Mouse (Mus musculus) embryonic facial prominence, embryonic 12.5 days (tissue): ENCODE results near the gene Terf2. TPM values are rescaled to one million over a fixed set of nuclear protein-coding genes. Genes with fewer than 3 reads are reported as not detected.

Source experiments
- ATAC-seq: fragments of 200-750 bp; cut with Nextera tagmentation; 2 replicates; pipeline ENCODE4 v1.8.0; 2017; ENCODE audit not compliant: insufficient number of reproducible peaks, insufficient read depth, low FRiP score, low TSS enrichment
- H3K27ac ChIP-seq: fragments of 300-500 bp; sonication (generic); 2 replicates; pipeline ENCODE4 v1.5.1; 2016; ENCODE audit warnings: mild to moderate bottlenecking
- H3K27me3 ChIP-seq: fragments of 300-500 bp; sonication (generic); 2 replicates; pipeline ENCODE4 v1.6.1; 2016; ENCODE audit warnings: mild to moderate bottlenecking, moderate library complexity
- H3K36me3 ChIP-seq: fragments of 300-500 bp; sonication (generic); 2 replicates; pipeline ENCODE4 v1.6.1; 2016; ENCODE audit warnings: mild to moderate bottlenecking
- H3K4me1 ChIP-seq: fragments of 300-500 bp; sonication (generic); 2 replicates; pipeline ENCODE4 v1.6.1; 2016
- H3K4me2 ChIP-seq: fragments of 300-500 bp; sonication (generic); replicated peaks from 2 replicates; pipeline ENCODE4 v1.6.1; 2016; ENCODE audit warnings: mild to moderate bottlenecking, moderate library complexity
- H3K4me3 ChIP-seq: fragments of 300-500 bp; sonication (generic); 2 replicates; pipeline ENCODE4 v1.5.1; 2016; ENCODE audit warnings: mild to moderate bottlenecking
- H3K9ac ChIP-seq: fragments of 300-500 bp; sonication (generic); 2 replicates; pipeline ENCODE4 v1.6.1; 2016; ENCODE audit warnings: mild to moderate bottlenecking, moderate library complexity
- H3K9me3 ChIP-seq: fragments of 300-500 bp; sonication (generic); 2 replicates; pipeline ENCODE4 v1.6.1; 2016; ENCODE audit warnings: mild to moderate bottlenecking, moderate library complexity
- WGBS: fragments of 180-500 bp; shearing (Covaris S2); methylation state at CpG from one replicate; pipeline ENCODE4 v1.1.7; 2016; 5-methylcytosine and 5-hydroxymethylcytosine counted together
- polyA plus RNA-seq: library from polyadenylated mRNA; unstranded; fragments of >200 nt; fragmentation: Nextera tagmentation; extraction: Ambion mirVana; gene quantifications from 2 replicates; pipeline ENCODE4 v1.2.1, GENCODE M21; 2016

Terf2 gene
- polyA plus RNA-seq, 1 experiment from 2014 or later, result 22.4 TPM

DNA sequence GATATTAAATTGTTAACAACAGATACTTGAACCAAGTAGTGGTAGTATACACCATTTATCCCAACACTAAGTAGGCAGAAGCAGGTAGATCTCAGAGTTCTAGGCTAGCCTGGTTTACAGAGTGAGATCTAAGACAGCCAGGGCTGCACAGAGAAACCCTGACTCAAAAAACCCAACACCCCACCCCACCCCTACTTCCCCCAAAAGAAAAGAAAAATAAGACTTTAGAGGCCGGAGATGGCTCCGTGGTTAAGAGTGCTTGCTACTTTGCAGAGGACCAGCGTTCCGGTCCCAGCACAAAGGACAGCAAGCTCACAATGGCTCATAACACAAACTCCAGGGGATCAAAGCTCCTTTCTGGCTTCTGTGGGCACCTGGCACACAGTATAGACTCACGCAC is 10.3 kb downstream of the Terf2 start:
- Histone ChIP-seq H3K4me1 (no peaks in the 10 kb centered on the region), H3K9ac (no peak overlapping the region), H3K27me3 (no peaks in the 10 kb centered on the region), H3K4me3 (no peak overlapping the region), H3K4me2 (no peak overlapping the region), H3K36me3 (peaks cover 75% of the 10 kb centered on the region), H3K27ac (no peak overlapping the region), H3K9me3 (no peaks in the 10 kb centered on the region)
- ATAC-seq, result no peak
- 96% methylated on average over 5 of the region's 5 CpGs for WGBS

GRCm38 (mm10) chr8:107085358-107085757 is 11.0 kb downstream of the Terf2 start:
- H3K4me2 ChIP-seq, result no peak overlapping the region
- peaks cover 74% of the 10 kb centered on the region for H3K36me3 ChIP-seq
- no peak overlapping the region for H3K27ac ChIP-seq
- no peak overlapping the region for H3K4me3 ChIP-seq
- H3K9ac ChIP-seq, result no peak overlapping the region
- 97% methylated on average over 17 of the region's 17 CpGs for WGBS
- no peak for ATAC-seq
- H3K4me1 ChIP-seq, result no peaks in the 10 kb centered on the region
- no peaks in the 10 kb centered on the region for H3K27me3 ChIP-seq
- no peaks in the 10 kb centered on the region for H3K9me3 ChIP-seq

DNA sequence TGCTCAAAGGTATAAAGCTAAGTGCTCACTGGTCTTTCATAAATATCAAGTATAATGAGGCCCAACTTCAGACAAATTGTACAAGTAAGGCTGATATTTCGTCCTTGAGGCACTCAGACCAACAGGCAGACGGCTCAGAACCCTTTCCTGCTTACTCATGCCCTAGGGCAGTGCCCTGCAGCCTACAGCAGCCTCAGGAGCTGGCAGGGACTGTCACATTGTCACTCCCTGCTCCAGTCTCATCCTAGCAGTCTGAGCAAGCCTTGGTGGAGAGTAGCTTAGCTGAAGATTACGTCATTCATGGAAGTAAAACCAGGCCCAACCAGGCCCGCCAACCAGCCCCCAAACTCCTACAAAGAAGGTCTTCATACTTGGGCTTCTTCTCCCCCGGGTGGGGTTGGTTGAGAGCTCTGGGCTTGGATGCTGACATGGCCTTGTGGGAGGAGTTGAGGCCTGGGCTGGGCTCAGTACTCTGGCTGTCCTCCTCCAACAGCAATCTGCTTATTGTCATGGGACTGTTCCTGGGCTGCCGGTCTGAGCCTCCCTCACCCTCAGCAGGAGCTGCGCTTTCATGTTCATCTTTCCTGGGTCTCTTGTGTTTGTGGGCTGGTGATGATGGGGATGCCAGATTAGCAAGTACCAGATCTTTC is 20.0 kb downstream of the Terf2 start:
- peaks cover 80% of the 10 kb centered on the region for H3K36me3 ChIP-seq

DNA sequence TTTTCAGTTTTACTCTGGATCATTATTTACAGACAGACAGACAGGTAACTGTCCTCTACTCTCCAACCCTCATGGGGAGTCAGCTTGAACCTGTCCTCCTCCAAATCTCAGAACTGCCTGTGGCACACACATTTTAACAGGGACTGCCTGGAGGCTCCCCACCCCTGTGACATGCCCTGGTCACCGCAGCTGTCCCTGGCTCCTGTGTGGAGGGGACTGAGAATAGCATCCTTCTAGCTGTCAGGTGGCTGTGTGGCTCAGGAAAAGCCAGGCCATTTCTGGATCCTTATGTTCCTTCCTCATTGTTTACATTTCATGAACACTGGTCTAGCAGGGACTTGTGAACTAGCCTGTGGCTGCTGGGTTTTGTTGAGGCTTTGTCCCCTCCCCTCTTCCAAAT is 22.2 kb downstream of the Terf2 start:
- H3K9me3 ChIP-seq, result no peaks in the 10 kb centered on the region
- H3K4me2 ChIP-seq, result no peak overlapping the region
- H3K9ac ChIP-seq, result no peak overlapping the region
- no peaks in the 10 kb centered on the region for H3K27me3 ChIP-seq
- no peak for ATAC-seq
- peaks cover 73% of the 10 kb centered on the region for H3K36me3 ChIP-seq
- no peak overlapping the region for H3K4me3 ChIP-seq
- H3K4me1 ChIP-seq, result no peaks in the 10 kb centered on the region
- H3K27ac ChIP-seq, result no peak overlapping the region
- WGBS, result 82% methylated on average over 1 of the region's 1 CpGs

More for the DNA sequence above, 20.0 kb downstream of the Terf2 start:
- Histone ChIP-seq H3K4me3 (no peak overlapping the region), H3K27me3 (no peaks in the 10 kb centered on the region), H3K9me3 (no peaks in the 10 kb centered on the region), H3K4me1 (no peaks in the 10 kb centered on the region), H3K4me2 (no peak overlapping the region), H3K9ac (no peak overlapping the region), H3K27ac (no peak overlapping the region)
- ATAC-seq, result no peak
- 89% methylated on average over 7 of the region's 7 CpGs for WGBS

DNA sequence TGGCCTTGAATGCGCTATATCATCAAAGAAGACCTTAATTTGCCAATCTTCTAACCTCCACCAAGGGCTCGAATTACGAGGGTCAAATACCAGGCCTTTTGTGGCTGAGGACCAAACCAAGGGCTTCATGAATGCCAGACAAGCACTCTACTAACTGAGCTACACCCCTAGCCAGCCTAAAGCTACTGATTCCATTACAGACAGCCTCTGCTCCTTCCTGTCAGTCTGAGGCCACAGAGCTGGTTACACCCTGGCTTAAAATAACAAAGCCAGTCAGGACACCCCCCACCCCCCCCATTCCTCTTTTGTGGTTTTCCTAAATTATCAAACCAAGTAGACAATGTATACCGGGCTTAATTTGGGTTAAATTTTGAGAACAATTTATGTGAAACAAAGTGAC is 22.6 kb downstream of the Terf2 start:
- no peaks in the 10 kb centered on the region for H3K9me3 ChIP-seq
- H3K36me3 ChIP-seq, result peaks cover 73% of the 10 kb centered on the region
- no peak overlapping the region for H3K4me3 ChIP-seq
- H3K9ac ChIP-seq, result no peak overlapping the region
- H3K4me2 ChIP-seq, result no peak overlapping the region
- H3K27me3 ChIP-seq, result no peaks in the 10 kb centered on the region
- H3K27ac ChIP-seq, result no peak overlapping the region
- WGBS, result 71% methylated on average over 4 of the region's 4 CpGs
- no peaks in the 10 kb centered on the region for H3K4me1 ChIP-seq
- ATAC-seq, result no peak

GRCm38 (mm10) chr8:107065511-107066496 is 30.5 kb downstream of the Terf2 start, which contains the start of gene Tmed6:
Tmed6 (minus strand) TSS chr8:107065644.
- Histone ChIP-seq H3K27me3 (no peaks in the 10 kb centered on the region), H3K9me3 (no peaks in the 10 kb centered on the region), H3K27ac (no peak within 1 kb of the TSS), H3K4me1 (peaks cover 3% of the 10 kb centered on the region; the same call in 1 of the 2 replicates), H3K9ac (no peak within 1 kb of the TSS), H3K36me3 (peaks cover 18% of the 10 kb centered on the region), H3K4me3 (no peak within 1 kb of the TSS), H3K4me2 (no peak within 1 kb of the TSS)
- 60% methylated on average over 17 of the region's 17 CpGs for WGBS
- ATAC-seq, result no peak

- Histone ChIP-seq H3K4me2 (no peak overlapping the region), H3K27me3 (no peaks in the 10 kb centered on the region), H3K4me1 (peaks cover 8% of the 10 kb centered on the region; the same call in 1 of the 2 replicates), H3K27ac (no peak overlapping the region), H3K9ac (no peak overlapping the region), H3K36me3 (peaks cover 17% of the 10 kb centered on the region), H3K9me3 (no peaks in the 10 kb centered on the region), H3K4me3 (no peak overlapping the region)
- 100% methylated on average over 1 of the region's 1 CpGs for WGBS
- no peak for ATAC-seq
These were observed 33.7 kb downstream of the Terf2 start for GRCm38 (mm10) chr8:107062613-107063012.

DNA sequence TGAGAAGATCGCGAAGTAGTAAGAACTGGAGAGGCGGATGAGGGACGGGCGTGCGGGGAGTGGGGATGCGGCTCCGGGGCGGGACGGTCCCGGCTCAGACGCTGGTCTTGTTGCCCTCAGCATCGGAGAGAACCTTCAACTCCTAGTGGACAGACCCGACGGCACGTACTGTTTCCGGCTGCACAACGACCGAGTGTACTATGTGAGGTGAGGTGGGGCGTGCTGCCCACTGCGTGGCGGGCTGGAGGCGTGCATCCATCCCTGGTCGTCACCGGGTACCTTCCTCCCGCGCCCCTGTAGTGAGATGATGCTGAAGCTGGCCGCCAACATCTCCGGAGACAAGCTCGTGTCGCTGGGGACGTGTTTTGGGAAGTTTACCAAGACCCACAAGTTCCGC is 39.4 kb downstream of the Terf2 start:
- Histone ChIP-seq H3K36me3 (peaks cover 47% of the 10 kb centered on the region), H3K9me3 (no peaks in the 10 kb centered on the region), H3K4me2 (peak overlapping the region; percentile 94), H3K4me3 (peak overlapping the region; percentile 95), H3K4me1 (peaks cover 20% of the 10 kb centered on the region), H3K27me3 (no peaks in the 10 kb centered on the region), H3K27ac (peak overlapping the region; percentile 26; the same call in 1 of the 2 replicates), H3K9ac (peak overlapping the region; percentile 73)
- no peak; the same call in 1 of the 2 replicates for ATAC-seq
- under 1% methylated on average over 33 of the region's 33 CpGs for WGBS

- peak; percentile 92 for ATAC-seq
- H3K27ac ChIP-seq, result peak within 1 kb of the TSS; percentile 43
- H3K4me1 ChIP-seq, result peaks cover 20% of the 10 kb centered on the region
- peak within 1 kb of the TSS; percentile 95 for H3K4me3 ChIP-seq
- WGBS, result under 1% methylated on average over 88 of the region's 88 CpGs
- peak within 1 kb of the TSS; percentile 82 for H3K9ac ChIP-seq
- H3K36me3 ChIP-seq, result peaks cover 54% of the 10 kb centered on the region
- no peaks in the 10 kb centered on the region for H3K27me3 ChIP-seq
- H3K9me3 ChIP-seq, result no peaks in the 10 kb centered on the region
- peak within 1 kb of the TSS; percentile 94 for H3K4me2 ChIP-seq
These were observed 40.0 kb downstream of the Terf2 start, which contains the start of the genes Cog8 and Nip7 for GRCm38 (mm10) chr8:107056076-107056972. Cog8 (minus strand) TSS chr8:107056689. Nip7 (plus strand) TSS chr8:107056877.

GRCm38 (mm10) chr8:107052046-107052445 is 44.3 kb downstream of the Terf2 start:
- no peak overlapping the region for H3K4me3 ChIP-seq
- no peak overlapping the region for H3K27ac ChIP-seq
- WGBS, result 95% methylated on average over 8 of the region's 8 CpGs
- H3K9me3 ChIP-seq, result no peaks in the 10 kb centered on the region
- H3K4me2 ChIP-seq, result no peak overlapping the region
- ATAC-seq, result no peak
- peaks cover 20% of the 10 kb centered on the region for H3K4me1 ChIP-seq
- peaks cover 56% of the 10 kb centered on the region for H3K36me3 ChIP-seq
- no peak overlapping the region for H3K9ac ChIP-seq
- H3K27me3 ChIP-seq, result no peaks in the 10 kb centered on the region

DNA sequence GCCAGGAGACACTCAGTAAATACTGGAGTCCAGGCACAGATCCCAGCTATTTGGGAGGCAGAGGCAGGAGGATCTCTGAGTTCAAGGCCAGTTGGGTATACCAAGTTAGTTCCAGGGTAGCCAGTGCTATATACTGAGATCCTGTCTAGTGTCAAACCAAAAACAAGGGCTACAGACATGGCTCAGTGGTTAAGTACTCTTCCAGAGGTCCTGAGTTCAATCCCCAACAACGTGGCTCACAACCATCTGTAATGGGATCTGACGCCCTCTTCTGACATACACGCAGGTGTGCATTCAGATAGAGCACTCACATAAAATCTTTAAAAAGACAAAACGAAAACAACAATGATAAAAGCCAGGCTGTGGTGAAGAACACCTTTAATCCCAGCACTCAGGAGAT is 46.9 kb downstream of the Terf2 start:
- H3K36me3 ChIP-seq, result peaks cover 76% of the 10 kb centered on the region
- H3K4me1 ChIP-seq, result peaks cover 8% of the 10 kb centered on the region
- H3K27me3 ChIP-seq, result no peaks in the 10 kb centered on the region
- no peak overlapping the region for H3K9ac ChIP-seq
- H3K4me2 ChIP-seq, result peak overlapping the region; percentile 90; the same call in 1 of the 2 replicates
- no peaks in the 10 kb centered on the region for H3K9me3 ChIP-seq
- ATAC-seq, result no peak
- no peak overlapping the region for H3K27ac ChIP-seq
- H3K4me3 ChIP-seq, result no peak overlapping the region; the same call in 1 of the 2 replicates
- WGBS, result 94% methylated on average over 4 of the region's 4 CpGs
